Mouse (Mus musculus) liver, embryonic 14.5 days (tissue): ENCODE results near the gene Malsu1.

Experiments used
- CTCF ChIP-seq: IDR thresholded peaks from 2 replicates; pipeline ENCODE4 v1.5.1; 2016; ENCODE audit warnings: antibody characterized with exemption, low read depth, control low read depth
- EP300 ChIP-seq: IDR thresholded peaks from 2 replicates; pipeline ENCODE4 v1.6.1; 2016; ENCODE audit warnings: antibody characterized with exemption, low read depth

GRCm38 (mm10) chr6:49118446-49118845 is 44.9 kb downstream of the Malsu1 start:
- TF ChIP-seq CTCF: no peak
- no peak for TF ChIP-seq EP300
